Mouse (Mus musculus): Measurements from ENCODE around the gene Ski. TPM values are rescaled to one million over a fixed set of nuclear protein-coding genes. Genes with fewer than 3 reads are reported as not detected.
A peak's percentile ranks its signal among the peaks of the same experiment; 100 is the strongest.

Gene Ski
- polyA plus RNA-seq, 1 experiment from 2014 or later: 34.9 TPM

DNA sequence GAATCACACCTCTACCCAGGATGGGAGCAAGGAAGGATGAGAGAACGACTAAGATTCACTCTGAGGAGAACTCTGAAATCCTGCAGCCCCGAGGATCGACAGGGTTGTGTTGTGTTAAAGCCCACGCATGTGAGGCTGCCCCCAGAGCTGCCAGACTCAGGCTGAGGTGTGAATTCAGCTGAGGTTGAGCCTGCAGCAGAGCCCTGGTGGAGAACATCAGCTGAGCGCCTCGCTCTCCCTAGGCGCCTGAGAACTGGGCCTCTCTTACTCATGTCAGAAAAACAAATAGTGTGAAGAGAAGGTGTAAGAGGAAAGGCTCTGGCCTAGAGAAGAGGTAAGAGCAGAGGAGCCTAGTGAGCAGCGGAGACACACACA is 63.9 kb downstream of the Ski start:
- no peak for ATAC-seq (ENCODE audit: low read depth)
- no peak overlapping the region for H3K4me2 ChIP-seq (ENCODE audit: low read depth, low read length)
- no peak overlapping the region for H3K27ac ChIP-seq (replicated peaks; ENCODE audit: low read depth, low read length)
- H3K27me3 ChIP-seq (replicated peaks; ENCODE audit: control insufficient read depth, insufficient read depth, low read length): no peaks in the 10 kb centered on the region
- no peaks in the 10 kb centered on the region for H3K9me3 ChIP-seq (ENCODE audit: control insufficient read depth, low read length)
- peaks cover 63% of the 10 kb centered on the region for H3K36me3 ChIP-seq (ENCODE audit: control insufficient read depth, insufficient read depth, low read length)
- no peak for DNase-seq (ENCODE audit: low spot score)
- WGBS: 81% methylated on average over 8 of the region's 8 CpGs
- no peak overlapping the region for H3K4me3 ChIP-seq (ENCODE audit: low read depth, low read length)
- peaks cover 17% of the 10 kb centered on the region for H3K4me1 ChIP-seq (ENCODE audit: control insufficient read depth, insufficient read depth, low read length)
- H3K9ac ChIP-seq (ENCODE audit: low read depth, low read length): no peak overlapping the region

DNA sequence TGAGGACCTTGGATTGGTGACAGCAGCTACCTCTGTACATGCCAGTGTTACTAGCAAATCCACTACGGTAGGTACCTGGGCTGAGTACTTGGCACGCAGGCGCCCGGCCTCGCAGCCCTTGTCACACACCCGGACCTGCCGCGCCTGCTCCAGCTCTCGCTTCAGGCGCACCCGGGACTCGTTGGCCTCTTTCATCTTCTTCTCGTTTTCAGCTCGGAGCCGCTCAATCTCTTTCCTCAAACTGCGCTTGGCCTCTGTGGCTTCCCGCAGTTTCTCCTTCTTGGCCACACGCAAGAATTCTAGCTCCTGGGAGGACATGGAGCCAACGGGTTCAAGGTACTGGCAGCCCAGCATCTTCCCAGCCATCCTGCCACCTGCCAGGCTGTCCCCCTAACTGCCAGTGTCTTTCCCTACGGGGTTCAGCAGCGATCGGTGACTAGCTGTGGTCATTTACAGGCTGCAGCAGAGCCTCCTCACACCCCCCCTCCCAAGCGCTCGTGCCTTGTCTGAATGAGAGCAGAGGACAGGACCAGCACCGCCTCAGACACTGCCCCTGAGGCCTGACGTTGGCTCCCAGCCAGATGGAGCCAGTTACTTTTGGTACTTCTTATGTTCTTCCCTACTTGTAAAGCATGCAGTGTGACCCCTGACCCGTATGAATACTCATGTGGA is 64.4 kb downstream of the Ski start:
- peaks cover 63% of the 10 kb centered on the region for H3K36me3 ChIP-seq (ENCODE audit: control insufficient read depth, insufficient read depth, low read length)
- no peak for DNase-seq (ENCODE audit: low spot score)
- H3K4me3 ChIP-seq (ENCODE audit: low read depth, low read length): no peak overlapping the region
- H3K27ac ChIP-seq (replicated peaks; ENCODE audit: low read depth, low read length): no peak overlapping the region
- ATAC-seq (ENCODE audit: low read depth): no peak
- H3K9ac ChIP-seq (ENCODE audit: low read depth, low read length): no peak overlapping the region
- no peaks in the 10 kb centered on the region for H3K27me3 ChIP-seq (replicated peaks; ENCODE audit: control insufficient read depth, insufficient read depth, low read length)
- H3K9me3 ChIP-seq (ENCODE audit: control insufficient read depth, low read length): no peaks in the 10 kb centered on the region
- H3K4me2 ChIP-seq (ENCODE audit: low read depth, low read length): no peak overlapping the region
- WGBS: 83% methylated on average over 26 of the region's 27 CpGs
- peaks cover 12% of the 10 kb centered on the region for H3K4me1 ChIP-seq (ENCODE audit: control insufficient read depth, insufficient read depth, low read length)

DNA sequence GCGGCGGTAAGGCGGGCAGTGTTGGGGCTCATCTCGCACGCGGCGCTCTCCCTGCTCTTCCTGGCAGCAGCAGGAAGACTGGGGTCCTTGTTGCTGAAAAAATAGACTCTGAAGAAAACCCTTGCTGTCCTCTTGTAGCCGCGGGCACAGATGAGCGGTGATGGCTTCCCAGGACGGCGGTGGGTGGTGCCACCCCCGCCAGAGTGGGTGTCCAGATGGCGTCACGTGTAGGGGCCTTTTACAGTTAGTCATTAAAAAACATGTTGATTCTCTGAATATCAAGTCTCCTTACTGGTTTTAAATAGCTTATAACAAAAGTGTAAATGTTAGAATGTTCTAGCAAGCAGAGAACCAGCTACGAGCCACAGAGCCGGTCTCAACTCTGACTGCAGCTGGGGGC is 65.7 kb downstream of the Ski start:
- peaks cover 2% of the 10 kb centered on the region for H3K4me1 ChIP-seq (ENCODE audit: control insufficient read depth, insufficient read depth, low read length)
- 93% methylated on average over 17 of the region's 17 CpGs for WGBS
- no peak overlapping the region for H3K4me2 ChIP-seq (ENCODE audit: low read depth, low read length)
- H3K9me3 ChIP-seq (ENCODE audit: control insufficient read depth, low read length): no peaks in the 10 kb centered on the region
- ATAC-seq (ENCODE audit: low read depth) (no peak), DNase-seq (ENCODE audit: low spot score) (no peak)
- H3K36me3 ChIP-seq (ENCODE audit: control insufficient read depth, insufficient read depth, low read length): peaks cover 66% of the 10 kb centered on the region
- no peak overlapping the region for H3K4me3 ChIP-seq (ENCODE audit: low read depth, low read length)
- no peaks in the 10 kb centered on the region for H3K27me3 ChIP-seq (replicated peaks; ENCODE audit: control insufficient read depth, insufficient read depth, low read length)
- no peak overlapping the region for H3K27ac ChIP-seq (replicated peaks; ENCODE audit: low read depth, low read length)
- no peak overlapping the region for H3K9ac ChIP-seq (ENCODE audit: low read depth, low read length)

DNA sequence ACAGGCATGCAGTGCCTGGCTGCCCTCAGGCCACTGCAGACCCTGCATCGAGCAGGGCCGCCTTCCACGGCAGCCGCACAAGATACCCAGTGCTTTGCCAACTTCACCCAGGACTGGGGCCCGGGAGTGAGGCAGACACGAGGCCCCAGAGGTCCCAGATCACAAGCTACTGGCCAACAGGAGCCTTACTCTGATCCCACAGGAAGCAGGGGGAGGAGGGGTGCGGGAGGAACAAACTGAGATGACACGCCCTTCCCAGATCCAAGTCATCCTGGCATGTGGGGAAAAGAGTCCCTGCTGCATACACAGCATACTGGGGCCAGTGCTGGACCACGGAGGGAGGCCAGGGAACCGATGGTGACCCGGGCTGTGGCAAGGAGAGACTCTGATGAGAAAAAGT is 67.4 kb downstream of the Ski start:
- WGBS: 41% methylated on average over 11 of the region's 11 CpGs
- Histone ChIP-seq H3K9me3 (ENCODE audit: control insufficient read depth, low read length) (no peaks in the 10 kb centered on the region), H3K27ac (replicated peaks; ENCODE audit: low read depth, low read length) (no peak overlapping the region), H3K27me3 (replicated peaks; ENCODE audit: control insufficient read depth, insufficient read depth, low read length) (no peaks in the 10 kb centered on the region), H3K4me1 (ENCODE audit: control insufficient read depth, insufficient read depth, low read length) (peaks cover 16% of the 10 kb centered on the region), H3K4me2 (ENCODE audit: low read depth, low read length) (no peak overlapping the region), H3K9ac (ENCODE audit: low read depth, low read length) (no peak overlapping the region), H3K36me3 (ENCODE audit: control insufficient read depth, insufficient read depth, low read length) (peaks cover 61% of the 10 kb centered on the region), H3K4me3 (ENCODE audit: low read depth, low read length) (no peak overlapping the region)
- DNase-seq (ENCODE audit: low spot score) (no peak), ATAC-seq (ENCODE audit: low read depth) (no peak)

DNA sequence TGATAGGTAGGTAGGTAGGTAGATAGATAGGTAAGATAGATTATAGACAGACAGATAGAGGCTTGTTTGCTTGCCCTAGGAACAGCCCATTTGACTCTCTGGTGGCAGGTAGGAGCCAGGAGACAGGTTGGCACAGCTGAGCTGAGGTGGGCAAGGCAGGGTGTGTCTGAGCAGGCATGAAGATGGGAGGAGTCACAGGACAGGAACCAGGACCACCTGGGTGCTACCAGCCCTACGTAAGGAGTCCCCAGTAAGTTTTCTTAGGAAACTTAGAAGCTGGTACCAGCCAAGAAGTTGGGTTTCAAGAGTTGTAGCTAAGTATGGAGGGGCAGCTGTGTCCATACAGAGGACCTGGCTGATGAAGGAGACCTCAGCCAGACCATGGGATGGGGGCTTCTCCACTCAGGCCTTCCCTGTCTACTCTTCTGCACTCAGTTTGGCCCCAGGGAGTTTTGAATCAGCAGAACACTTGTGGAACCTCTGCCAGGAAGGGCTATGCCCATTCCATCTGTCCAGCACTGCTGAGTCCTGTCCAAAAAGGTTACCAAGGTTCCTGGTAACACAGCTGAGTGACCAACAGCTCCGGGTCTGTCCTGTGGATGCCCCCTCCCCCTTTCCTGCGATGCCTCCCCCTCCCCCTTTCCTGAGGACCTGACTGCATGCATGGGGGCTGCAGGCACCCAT is 68.9 kb downstream of the Ski start:
- peaks cover 48% of the 10 kb centered on the region for H3K36me3 ChIP-seq (ENCODE audit: control insufficient read depth, insufficient read depth, low read length)
- peaks cover 19% of the 10 kb centered on the region for H3K4me1 ChIP-seq (ENCODE audit: control insufficient read depth, insufficient read depth, low read length)
- no peak overlapping the region for H3K27ac ChIP-seq (replicated peaks; ENCODE audit: low read depth, low read length)
- no peak overlapping the region for H3K9ac ChIP-seq (ENCODE audit: low read depth, low read length)
- ATAC-seq (ENCODE audit: low read depth): no peak
- no peaks in the 10 kb centered on the region for H3K9me3 ChIP-seq (ENCODE audit: control insufficient read depth, low read length)
- no peak overlapping the region for H3K4me3 ChIP-seq (ENCODE audit: low read depth, low read length)
- DNase-seq (ENCODE audit: low spot score): no peak
- no peak overlapping the region for H3K4me2 ChIP-seq (ENCODE audit: low read depth, low read length)
- WGBS: 85% methylated on average over 3 of the region's 3 CpGs
- H3K27me3 ChIP-seq (replicated peaks; ENCODE audit: control insufficient read depth, insufficient read depth, low read length): no peaks in the 10 kb centered on the region

DNA sequence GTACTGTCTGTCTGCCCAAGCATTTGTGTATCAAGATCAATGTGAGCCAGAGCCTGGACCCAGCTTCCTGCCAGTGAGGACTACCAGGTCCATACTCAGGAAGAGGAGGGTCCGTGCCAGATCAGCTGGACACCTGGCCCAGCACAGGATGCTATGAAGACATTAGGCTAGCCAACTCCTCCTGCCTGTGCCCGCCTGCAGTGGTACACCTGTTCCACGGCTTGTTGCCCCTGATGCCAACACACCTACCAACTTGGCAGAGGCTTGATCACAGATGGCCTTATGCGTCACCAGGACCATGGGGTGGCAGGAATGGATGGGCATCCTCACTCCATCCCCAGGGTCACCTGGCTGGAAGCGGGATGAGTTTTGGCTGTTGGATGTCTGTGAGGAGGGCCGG is 69.9 kb downstream of the Ski start:
- no peak for ATAC-seq (ENCODE audit: low read depth)
- H3K9me3 ChIP-seq (ENCODE audit: control insufficient read depth, low read length): no peaks in the 10 kb centered on the region
- peaks cover 37% of the 10 kb centered on the region for H3K36me3 ChIP-seq (ENCODE audit: control insufficient read depth, insufficient read depth, low read length)
- DNase-seq (ENCODE audit: low spot score): no peak
- 88% methylated on average over 6 of the region's 6 CpGs for WGBS
- H3K9ac ChIP-seq (ENCODE audit: low read depth, low read length): no peak overlapping the region
- H3K4me2 ChIP-seq (ENCODE audit: low read depth, low read length): no peak overlapping the region
- no peak overlapping the region for H3K4me3 ChIP-seq (ENCODE audit: low read depth, low read length)
- H3K4me1 ChIP-seq (ENCODE audit: control insufficient read depth, insufficient read depth, low read length): peaks cover 19% of the 10 kb centered on the region
- no peak overlapping the region for H3K27ac ChIP-seq (replicated peaks; ENCODE audit: low read depth, low read length)
- no peaks in the 10 kb centered on the region for H3K27me3 ChIP-seq (replicated peaks; ENCODE audit: control insufficient read depth, insufficient read depth, low read length)

DNA sequence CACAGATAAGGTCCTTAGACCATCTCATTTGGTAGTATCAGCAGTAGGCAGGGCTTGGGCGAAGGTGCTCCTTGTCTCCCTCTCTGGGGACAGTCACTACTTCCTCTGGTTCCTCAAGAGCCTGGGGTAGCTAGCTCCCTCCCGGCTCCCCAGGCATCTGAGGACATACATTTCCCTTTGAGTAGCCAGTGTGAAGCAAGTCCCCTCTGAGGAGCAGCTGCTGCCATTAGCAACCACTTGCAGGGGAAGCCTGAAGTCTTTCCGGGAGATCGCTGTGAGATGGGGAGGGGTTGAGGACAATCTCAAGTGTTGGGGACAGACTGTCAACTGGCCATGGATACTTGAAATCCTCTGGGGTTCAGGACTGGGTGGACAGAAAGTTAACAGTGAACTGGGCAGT is 70.5 kb downstream of the Ski start:
- H3K4me1 ChIP-seq (ENCODE audit: control insufficient read depth, insufficient read depth, low read length): peaks cover 19% of the 10 kb centered on the region
- ATAC-seq (ENCODE audit: low read depth): no peak
- no peaks in the 10 kb centered on the region for H3K9me3 ChIP-seq (ENCODE audit: control insufficient read depth, low read length)
- no peak for DNase-seq (ENCODE audit: low spot score)
- H3K36me3 ChIP-seq (ENCODE audit: control insufficient read depth, insufficient read depth, low read length): peaks cover 31% of the 10 kb centered on the region
- 58% methylated on average over 4 of the region's 4 CpGs for WGBS
- H3K4me3 ChIP-seq (ENCODE audit: low read depth, low read length): no peak overlapping the region
- peak overlapping the region; percentile 86; the same call in 1 of the 2 replicates for H3K4me2 ChIP-seq (ENCODE audit: low read depth, low read length)
- H3K27ac ChIP-seq (replicated peaks; ENCODE audit: low read depth, low read length): peak overlapping the region; percentile 90; the same call in 1 of the 2 replicates
- H3K9ac ChIP-seq (ENCODE audit: low read depth, low read length): no peak overlapping the region
- no peaks in the 10 kb centered on the region for H3K27me3 ChIP-seq (replicated peaks; ENCODE audit: control insufficient read depth, insufficient read depth, low read length)

DNA sequence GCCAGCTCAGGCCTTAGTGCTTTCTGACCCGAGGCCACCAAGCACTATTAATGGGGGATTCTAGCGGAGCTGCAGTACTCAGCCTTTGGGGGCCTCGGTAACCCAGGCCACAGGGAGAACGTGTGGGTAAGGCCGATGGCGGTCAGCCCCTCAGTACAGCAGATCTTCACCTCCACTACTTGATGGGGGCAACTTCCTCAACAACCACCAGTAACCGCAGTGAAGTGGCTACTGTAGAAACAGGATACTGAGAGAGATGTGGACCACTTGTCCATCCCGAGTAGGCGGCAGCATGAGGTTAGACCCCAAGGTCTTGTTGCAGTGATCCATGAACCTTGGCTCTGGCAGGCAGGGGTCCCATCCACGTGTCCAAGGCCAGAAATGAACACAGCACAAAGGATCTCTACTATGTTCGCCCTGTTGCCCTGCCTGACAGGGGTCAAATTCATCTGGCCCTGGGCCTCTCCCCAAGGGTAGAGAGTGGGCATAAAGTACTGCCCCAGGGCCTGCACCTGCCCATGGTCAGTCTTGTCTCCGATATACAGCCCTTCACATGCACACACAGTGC is 71.1 kb downstream of the Ski start:
- peaks cover 21% of the 10 kb centered on the region for H3K4me1 ChIP-seq (ENCODE audit: control insufficient read depth, insufficient read depth, low read length)
- ATAC-seq (ENCODE audit: low read depth): no peak

More for the DNA sequence above, 71.1 kb downstream of the Ski start:
- DNase-seq (ENCODE audit: low spot score): no peak
- Histone ChIP-seq H3K4me3 (ENCODE audit: low read depth, low read length) (peak overlapping the region; percentile 48), H3K9ac (ENCODE audit: low read depth, low read length) (peak overlapping the region; percentile 81), H3K36me3 (ENCODE audit: control insufficient read depth, insufficient read depth, low read length) (peaks cover 26% of the 10 kb centered on the region), H3K27ac (replicated peaks; ENCODE audit: low read depth, low read length) (peak overlapping the region; percentile 90), H3K4me2 (ENCODE audit: low read depth, low read length) (peak overlapping the region; percentile 86), H3K9me3 (ENCODE audit: control insufficient read depth, low read length) (no peaks in the 10 kb centered on the region), H3K27me3 (replicated peaks; ENCODE audit: control insufficient read depth, insufficient read depth, low read length) (no peaks in the 10 kb centered on the region)
- 45% methylated on average over 12 of the region's 12 CpGs for WGBS
